Mouse (Mus musculus) right cerebral cortex, postnatal 4 days (tissue): ENCODE measurements around the gene Rfx3.
A peak's percentile ranks its signal among the peaks of the same experiment; 100 is the strongest.

Experiments used
- DNase-seq: peaks from one replicate; pipeline ENCODE4 v3.0.0-alpha.2; 2022

Rfx3 gene

GRCm38 (mm10) chr19:28010471-28011395 is at the start of gene Rfx3:
TSS of gene Rfx3 (minus strand) at chr19:28011166.
- peak; percentile 46 for DNase-seq

DNA sequence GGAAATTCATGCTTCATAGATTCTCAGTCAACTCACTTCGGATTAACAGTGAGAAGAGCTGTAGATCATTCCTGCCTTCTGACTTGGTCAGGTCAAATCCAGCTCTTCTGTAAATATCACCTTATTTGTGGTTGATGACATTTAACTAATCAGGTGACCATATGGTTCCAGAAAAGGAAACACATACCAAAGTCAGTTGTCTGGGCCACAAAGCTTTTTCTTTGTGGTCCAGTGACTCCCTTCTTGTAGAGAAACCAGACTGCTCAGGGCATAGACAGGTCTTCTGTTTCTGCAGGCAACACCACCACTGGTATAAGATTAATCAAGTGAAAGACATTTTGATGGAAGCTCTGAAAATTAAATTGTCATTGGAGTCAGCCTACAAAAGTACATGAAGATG is 41.1 kb upstream of the Rfx3 start:
- no peak for DNase-seq

GRCm38 (mm10) chr19:28051571-28051970 is 40.6 kb upstream of the Rfx3 start:
- DNase-seq: no peak

DNA sequence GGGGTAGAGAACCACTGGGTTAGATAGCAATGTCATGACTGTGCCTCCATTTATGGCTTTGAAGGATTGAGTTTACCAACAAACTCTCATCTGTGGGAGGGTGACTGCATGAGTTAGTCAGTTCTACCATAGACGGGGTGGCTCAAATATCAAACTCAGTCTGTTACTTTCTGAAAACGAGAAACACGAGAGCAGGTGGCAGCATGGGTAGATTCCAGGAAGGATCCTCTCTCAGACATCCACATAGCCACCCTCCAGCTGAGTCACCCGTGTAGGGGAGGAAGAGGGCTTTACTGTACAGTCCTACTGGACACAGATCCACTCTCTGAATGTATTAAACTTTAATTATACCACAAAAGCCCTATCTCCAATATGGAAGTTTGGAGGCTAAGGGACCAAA is 38.3 kb upstream of the Rfx3 start:
- DNase-seq: no peak

GRCm38 (mm10) chr19:28046806-28047205 is 35.8 kb upstream of the Rfx3 start:
- no peak for DNase-seq

DNA sequence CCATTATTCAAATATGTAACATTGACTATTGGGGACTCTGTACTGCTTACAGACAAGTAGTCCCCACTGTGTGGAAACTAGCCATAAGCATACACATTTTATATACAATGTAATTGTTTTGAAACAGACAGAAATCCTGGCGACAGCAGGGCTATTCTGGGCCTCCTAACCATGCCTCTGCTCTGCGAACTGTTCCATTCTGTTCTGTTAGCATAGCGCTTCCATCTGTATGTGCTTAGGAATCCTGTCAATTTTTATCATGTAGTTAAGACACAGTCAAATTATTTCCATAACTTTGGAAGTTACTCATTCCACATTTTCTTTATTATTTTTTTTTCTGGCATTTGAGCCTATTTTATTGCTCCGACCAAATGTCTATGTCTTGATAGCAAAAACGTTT is 34.0 kb upstream of the Rfx3 start:
- DNase-seq: no peak

DNA sequence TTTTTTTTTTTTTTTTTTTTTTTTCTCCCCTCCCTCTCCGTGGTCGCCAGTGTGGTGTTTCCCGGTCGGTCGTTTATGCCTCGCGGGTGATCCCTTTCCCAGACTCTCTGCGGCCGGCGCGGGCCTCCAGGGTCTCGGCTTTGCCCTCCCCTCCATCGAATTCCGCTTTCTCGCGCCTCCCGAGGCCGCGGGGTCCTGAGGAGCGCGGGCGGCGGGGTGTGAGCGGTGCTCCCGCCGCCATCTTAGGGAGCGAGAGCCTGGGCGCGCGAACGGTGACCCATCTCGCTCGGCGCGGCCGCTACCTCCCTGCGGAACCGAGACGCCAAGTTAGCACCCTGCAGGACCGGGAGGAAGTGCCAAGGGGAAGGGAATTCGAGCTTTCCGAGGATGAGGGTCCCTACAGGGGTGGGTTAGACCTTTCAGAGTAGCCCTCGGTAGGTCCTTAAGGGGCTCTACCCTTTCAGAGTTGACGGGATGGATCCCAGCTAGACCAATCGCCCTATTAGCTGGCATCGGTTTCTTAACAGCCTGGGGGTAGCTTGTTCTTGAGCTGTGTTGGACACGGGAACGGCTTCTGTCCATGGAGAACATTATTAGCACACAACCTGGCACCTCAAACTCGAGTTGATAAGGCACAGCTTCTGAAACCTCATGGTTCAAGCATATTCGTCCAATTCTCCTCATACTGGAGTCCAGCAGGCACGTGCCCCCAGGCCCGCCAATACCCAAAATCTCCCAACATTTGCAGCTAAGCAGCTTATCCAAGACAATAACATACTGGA is 943 bp upstream of the Rfx3 start:
- DNase-seq: peak; percentile 69

GRCm38 (mm10) chr19:28011396-28011717 is 391 bp upstream of the Rfx3 start:
- peak; percentile 94 for DNase-seq

- peak; percentile 6 for DNase-seq
Measured at GRCm38 (mm10) chr19:28009587-28010281, 1.2 kb downstream of the Rfx3 start.

DNA sequence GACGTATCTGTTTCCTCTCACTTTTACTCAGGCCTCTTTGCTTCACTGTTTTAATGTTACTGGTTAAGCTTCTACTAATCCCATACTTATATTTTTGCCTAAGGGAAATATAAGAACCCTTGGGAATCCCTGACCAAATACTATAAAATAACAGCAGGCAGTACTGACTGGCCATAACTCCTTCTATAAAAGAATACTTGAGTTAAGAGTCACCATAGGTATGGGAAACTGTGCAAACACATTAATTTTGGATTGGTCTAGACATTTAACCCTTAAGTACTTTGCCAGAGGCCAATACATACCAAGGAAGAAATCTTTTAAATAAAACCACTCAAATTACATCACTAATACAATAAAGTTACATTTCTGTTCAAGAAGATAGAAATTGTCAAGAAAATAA is 6.8 kb downstream of the Rfx3 start:
- no peak for DNase-seq

GRCm38 (mm10) chr19:28003474-28003873 is 7.5 kb downstream of the Rfx3 start:
- DNase-seq: peak; percentile 6

DNA sequence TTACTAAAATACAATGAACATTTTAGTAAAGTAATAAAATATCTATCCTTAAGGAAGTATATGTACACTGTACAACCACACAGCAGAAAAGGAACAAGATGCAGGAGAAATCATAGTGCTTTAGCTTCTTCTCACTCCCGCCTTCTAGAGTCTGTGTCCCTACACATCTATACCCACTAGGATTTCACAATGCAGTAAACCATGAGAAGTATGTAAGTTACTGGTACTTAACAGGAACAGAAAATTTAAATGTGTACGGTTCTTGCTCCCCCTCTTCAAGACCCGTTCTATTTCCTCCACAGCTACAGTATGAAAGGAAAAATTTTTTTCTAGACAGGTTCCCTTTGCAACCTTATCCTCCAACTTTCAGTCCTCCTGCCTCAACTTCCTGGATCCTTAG is 8.3 kb downstream of the Rfx3 start:
- DNase-seq: no peak

GRCm38 (mm10) chr19:27992800-27993199 is 18.2 kb downstream of the Rfx3 start:
- peak; percentile 8 for DNase-seq

DNA sequence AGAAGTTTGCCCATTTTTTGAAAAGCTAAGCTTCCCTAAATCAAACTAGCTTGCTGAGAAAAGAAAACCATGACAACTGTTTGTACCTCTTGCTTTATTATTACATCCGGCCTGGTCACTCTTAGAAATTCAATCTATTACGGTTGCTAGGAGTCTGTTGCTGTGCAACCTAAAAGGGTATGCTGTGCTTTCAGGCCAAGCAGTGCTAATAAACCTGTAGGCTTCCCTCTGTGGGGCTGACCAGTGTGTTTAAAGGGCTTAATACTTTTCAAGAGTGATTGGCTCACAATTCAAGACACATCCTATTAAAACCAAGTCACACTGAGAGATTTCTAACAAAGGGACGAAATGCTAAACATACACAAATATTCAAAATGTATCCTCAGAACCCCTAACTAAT is 22.2 kb downstream of the Rfx3 start:
- DNase-seq: no peak

DNA sequence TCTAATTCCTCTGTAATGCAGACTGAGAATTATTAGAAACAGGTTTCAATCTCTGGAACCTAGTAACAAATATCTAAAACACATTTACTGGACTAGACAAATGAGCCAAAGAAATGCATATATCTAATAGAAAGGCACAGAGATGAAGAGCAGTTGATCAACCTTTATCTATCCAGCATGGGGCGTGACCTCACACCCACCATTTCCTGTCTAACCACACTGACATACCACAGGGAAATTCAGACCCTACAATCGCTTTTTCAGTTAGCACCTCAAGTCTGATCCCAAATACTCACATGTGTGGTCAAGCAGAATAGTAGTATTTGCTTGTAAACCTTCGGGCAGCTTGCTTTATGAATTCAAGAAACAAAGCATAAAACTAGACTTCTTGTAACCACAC is 43.4 kb downstream of the Rfx3 start:
- DNase-seq: no peak

- no peak for DNase-seq
Measured at GRCm38 (mm10) chr19:27961271-27961670, 49.7 kb downstream of the Rfx3 start.

- DNase-seq: no peak
Measured at GRCm38 (mm10) chr19:27935453-27935852, 75.5 kb downstream of the Rfx3 start.

DNA sequence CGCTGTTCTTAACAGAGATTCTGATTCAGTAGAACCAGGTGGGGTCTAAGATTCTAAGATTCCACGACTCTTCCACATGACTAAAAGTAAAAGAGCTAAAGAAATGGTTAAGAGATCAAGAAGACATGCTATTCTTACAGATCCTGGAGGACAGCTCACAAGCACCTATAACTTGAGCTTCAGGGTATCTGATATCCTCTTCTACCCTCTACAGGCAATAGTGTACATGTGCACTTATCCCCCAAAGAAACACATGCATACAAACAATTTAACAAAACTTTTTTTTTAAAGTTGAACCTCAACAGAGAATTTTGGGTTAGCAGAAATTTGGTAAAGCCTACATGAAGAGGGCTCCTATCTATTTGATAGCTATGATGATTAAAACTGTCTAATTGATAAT is 79.8 kb downstream of the Rfx3 start:
- DNase-seq: no peak

DNA sequence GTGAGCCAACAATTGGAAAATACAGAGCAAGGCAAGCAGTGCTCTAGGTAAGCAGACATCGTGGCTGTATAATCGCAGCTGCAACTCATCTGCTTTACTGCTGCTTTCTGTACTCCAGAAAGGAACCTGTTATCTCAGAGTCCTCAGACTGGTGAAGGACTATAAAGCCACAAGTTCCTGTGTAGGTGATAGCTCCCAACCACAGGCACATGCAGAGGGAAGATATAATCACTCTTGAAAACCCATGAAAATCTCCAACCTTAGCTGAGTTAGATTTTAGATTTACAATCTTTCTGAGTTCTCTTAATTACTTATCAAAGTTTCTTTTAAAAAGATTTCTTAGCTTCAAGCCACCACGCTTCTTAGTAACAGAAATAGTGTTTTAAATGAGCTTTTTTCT is 84.6 kb downstream of the Rfx3 start:
- no peak for DNase-seq

DNA sequence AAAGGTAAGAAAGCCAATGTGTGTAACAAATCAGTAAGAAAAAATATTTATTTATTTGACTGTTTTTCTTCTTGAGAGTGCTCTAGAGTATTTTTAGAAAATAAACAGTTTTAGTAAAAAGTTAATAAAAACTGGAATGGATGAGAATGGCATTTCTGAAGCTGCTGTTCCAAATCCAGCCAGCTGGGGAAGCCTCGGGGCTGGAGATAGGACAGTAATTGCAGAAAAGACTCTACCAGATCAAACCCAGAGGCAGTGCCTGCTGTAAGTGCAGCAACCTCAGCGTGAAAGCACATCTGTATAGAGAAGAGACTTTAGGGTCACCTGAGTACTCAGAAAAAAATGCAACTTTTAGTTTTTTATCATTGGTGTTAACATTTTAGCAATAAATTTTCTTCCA is 91.9 kb downstream of the Rfx3 start:
- DNase-seq: no peak

GRCm38 (mm10) chr19:27916446-27916845 is 94.5 kb downstream of the Rfx3 start:
- DNase-seq: no peak

- DNase-seq: no peak
Measured at GRCm38 (mm10) chr19:27906976-27907375, 104.0 kb downstream of the Rfx3 start.

- no peak for DNase-seq
Measured at GRCm38 (mm10) chr19:27905976-27906375, 105.0 kb downstream of the Rfx3 start.

GRCm38 (mm10) chr19:27905172-27905571 is 105.8 kb downstream of the Rfx3 start:
- DNase-seq: no peak
